Mouse (Mus musculus) gastrocnemius, adult 18-20 months (tissue): ENCODE measurements around the gene Smim26. TPM values are rescaled to one million over a fixed set of nuclear protein-coding genes. Genes with fewer than 3 reads are reported as not detected.
A peak's percentile ranks its signal among the peaks of the same experiment; 100 is the strongest.

ENCODE experiments used
- DNase-seq: peaks from one replicate; pipeline ENCODE4 v3.0.0; 2021; ENCODE audit warnings: low spot score
- microRNA-seq: library from miRNA; unstranded; fragments of <30 nt; microRNA quantifications from one replicate; pipeline ENCODE4 v1.2.0, GENCODE M21; 2021
- total RNA-seq, 2 experiments: library from RNA; stranded (reverse); gene quantifications; 2 replicates each; pipeline ENCODE4 v1.2.3; 2021

The Smim26 gene
- total RNA-seq, 2 experiments from 2014 or later: 75.6 to 87.0 TPM

DNA sequence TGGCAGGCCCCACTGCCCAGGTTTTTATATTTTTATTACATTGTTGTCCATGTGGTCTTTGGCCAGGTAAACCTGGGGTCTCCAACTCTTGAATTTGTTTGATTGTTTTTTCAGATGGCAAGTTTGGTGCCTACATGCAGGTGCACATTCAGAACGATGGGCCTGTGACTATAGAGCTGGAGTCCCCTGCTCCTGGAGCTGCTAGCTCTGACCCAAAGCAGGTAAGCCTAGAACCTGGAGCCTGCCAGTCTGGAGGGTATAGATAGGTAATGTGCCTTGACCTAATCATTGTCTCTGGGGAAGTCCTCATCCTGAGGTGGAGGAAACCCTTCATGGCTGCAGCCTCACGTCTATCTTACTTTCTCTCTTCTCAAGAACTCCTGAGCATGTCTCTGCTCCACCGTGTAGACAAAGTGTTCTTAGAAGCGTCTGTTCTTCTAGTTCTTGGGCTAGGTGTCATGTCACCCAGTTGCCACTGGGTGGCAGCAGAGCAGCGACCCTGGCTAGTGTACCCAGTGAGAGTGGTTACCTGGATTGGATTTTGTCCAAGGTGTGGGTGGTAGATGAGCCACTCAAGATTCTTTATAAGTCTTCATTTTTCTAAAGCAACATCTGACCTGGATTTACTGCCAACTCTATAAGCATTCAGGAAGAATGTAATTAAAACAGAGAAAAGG, 41.9 kb downstream of the Smim26 start:
- DNase-seq: peak; percentile 40

DNA sequence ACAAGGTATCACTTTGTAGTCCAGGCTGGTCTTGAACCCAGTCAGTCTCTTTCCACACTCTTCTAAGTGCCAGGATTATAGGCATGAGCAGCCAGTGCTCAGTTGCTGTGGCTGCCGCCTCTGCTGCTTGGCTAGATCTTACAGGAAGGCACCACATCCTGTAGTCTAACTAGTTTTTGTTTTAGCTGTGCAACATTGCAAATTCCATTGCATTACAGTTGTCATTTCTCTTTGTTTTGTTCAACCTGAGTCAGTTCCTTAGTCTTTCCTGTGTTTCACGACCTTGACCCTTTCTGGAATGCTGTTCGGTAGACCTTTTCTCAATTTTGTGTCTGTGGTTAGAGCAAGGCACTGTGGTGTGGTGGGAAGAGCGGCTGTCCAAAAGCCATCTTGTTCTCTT, 43.4 kb downstream of the Smim26 start:
- DNase-seq: no peak

DNA sequence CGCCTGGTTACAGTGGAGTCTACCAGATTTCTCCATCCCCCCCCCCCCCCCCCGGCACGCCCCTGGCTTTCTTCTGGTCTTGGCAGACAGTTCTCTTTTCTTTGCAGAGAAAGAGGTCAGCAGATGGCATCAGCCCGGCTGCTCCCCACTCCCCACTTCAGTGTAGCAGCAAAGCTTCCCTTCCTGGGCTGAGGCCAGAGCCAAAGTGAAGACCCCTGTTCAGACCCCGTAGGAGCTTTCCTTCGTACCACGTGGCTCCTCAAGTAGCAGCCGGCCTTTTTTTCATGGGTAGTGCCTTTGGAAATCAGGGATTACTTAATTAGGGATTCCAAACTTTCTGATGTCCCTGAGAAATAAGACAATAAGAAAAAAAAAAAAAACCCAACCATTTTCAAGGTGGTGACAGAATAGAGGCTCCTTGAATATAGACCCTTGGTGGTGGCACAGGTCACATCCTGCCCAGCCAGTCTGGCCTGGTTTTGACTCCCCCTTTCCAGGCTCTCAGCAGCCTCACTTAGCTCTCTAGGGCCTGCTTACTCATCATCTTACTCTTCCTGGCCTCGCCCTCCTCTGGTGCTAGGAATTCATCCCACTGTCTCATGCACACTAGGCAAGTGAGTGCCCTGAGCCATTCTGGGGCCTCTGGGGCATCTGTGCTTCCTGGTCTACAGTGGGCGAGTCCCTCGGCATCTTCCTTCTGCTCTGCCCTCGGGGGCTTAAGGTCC, 44.0 kb downstream of the Smim26 start:
- DNase-seq: no peak

DNA sequence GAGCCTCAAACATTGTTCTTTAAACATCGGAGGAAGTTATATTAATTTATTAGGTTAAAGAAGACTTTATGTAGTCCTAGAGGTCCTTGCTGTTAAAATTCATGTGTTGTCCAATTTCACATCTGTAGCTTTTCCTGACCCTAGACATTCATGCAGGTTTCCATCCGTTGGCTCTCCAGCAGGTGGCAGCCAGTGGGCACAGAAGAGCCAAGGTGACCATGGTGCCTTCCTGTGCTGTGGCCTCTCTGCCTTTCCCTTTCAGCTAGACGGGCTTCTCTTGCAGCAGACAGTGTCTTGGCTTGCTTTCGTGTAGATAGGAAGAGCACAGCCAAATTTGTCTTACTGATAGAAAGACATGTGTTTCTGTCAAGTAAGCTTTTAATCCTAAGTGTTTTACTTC, 44.9 kb downstream of the Smim26 start:
- DNase-seq: peak; percentile 27

DNA sequence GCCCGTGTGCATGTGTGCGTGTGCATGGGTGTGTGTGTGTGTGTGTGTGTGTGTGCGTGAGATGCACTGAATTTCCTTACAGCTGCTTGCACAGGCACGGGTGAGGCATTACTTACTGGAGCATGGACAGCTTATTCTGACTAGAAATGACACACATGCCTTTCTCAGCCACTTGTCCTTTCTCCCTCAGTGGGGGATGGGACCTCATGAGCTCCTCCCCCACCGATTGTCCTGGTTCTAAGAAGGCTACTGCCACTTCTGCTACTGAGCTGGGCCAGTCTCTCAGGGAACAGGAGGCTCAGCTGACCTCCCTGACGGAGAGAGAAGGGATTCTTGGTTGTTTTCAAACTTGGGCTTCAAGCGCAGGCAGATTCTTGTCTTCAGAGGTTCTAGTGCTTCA, 46.2 kb downstream of the Smim26 start:
- DNase-seq: no peak

DNA sequence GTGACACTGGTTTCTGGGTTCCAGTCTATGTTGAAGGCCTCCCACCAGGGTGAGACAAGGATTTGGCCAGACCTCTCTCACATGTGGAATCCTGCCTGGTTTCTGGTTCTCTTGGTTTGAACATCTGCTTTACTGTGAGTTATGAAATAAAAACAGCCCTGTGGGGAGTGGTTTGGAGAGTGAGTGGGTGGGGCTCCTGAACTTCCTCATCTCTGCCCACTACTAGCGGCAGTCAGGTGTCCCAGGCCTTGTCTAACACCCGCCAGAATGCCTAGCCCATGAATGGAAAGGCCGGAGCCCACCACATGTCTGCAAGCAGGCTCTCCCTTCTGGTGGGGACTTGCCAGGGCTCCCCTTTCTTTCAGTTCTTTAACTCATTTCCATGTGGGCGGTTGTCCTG, 48.1 kb downstream of the Smim26 start:
- DNase-seq: peak; percentile 37

Small RNAs within 50 kb of the gene (microRNA-seq; reads per million reads assigned to microRNA genes)
- gene Gm24823: not detected

Other genes with a start within 250 kb of the Smim26 start
- gene Kat14, start 225.1 kb upstream of the Smim26 start, total RNA-seq: 10 to 100 TPM; 16.6 to 22.7 TPM
- gene Pet117, start 225.1 kb upstream of the Smim26 start, total RNA-seq: 1 to 10 TPM; 7.0 to 8.3 TPM
- under 1 TPM; 0.27 to 0.52 TPM for gene Dzank1, start 66.6 kb upstream of the Smim26 start, total RNA-seq
- 1 to 10 TPM; 9.1 to 9.5 TPM for gene Polr3f, start 66.3 kb upstream of the Smim26 start, total RNA-seq
- gene Rbbp9, start 43.2 kb upstream of the Smim26 start, total RNA-seq: 1 to 10 TPM; 5.9 TPM
- gene Sec23b, start 37.8 kb upstream of the Smim26 start, total RNA-seq: 10 to 100 TPM; 10.5 to 11.8 TPM
- gene Dtd1, start 5.8 kb downstream of the Smim26 start, total RNA-seq: 10 to 100 TPM; 13.1 to 13.5 TPM
- not detected for gene Scp2d1, start 229.6 kb downstream of the Smim26 start, total RNA-seq